Mouse (Mus musculus) lung, postnatal 0 days (tissue): ENCODE measurements at regions not wholly inside any gene's neighbourhood (a gene's known extent, or its start where the extent isn't known, plus 50 kb on each side); places are given as distances from the start of the nearest gene placed in this dataset.

Experiments
- ATAC-seq: fragments of 200-750 bp; cut with Nextera tagmentation; 2 replicates; pipeline ENCODE4 v1.8.0; 2017; ENCODE audit warnings: moderate library complexity
- DNase-seq: peaks from one replicate; pipeline ENCODE4 v3.0.0-alpha.2; 2016; ENCODE audit warnings: low spot score
- H3K27ac ChIP-seq: fragments of 300-500 bp; sonication (generic); 2 replicates; pipeline ENCODE4 v1.5.1; 2014; ENCODE audit warnings: antibody characterized with exemption, mild to moderate bottlenecking, low read length, mixed read lengths
- H3K27me3 ChIP-seq: fragments of 300-500 bp; sonication (generic); replicated peaks from 2 replicates; pipeline ENCODE4 v1.6.1; 2014; ENCODE audit warnings: low read length, mixed read lengths; ENCODE audit not compliant: insufficient read depth
- H3K36me3 ChIP-seq: fragments of 300-500 bp; sonication (generic); 2 replicates; pipeline ENCODE4 v1.6.1; 2014; ENCODE audit warnings: low read length, mixed read lengths; ENCODE audit not compliant: insufficient read depth
- H3K4me1 ChIP-seq: fragments of 300-500 bp; sonication (generic); 2 replicates; pipeline ENCODE4 v1.6.1; 2014; ENCODE audit warnings: antibody characterized with exemption, low read depth, low read length, mixed read lengths; ENCODE audit not compliant: insufficient read depth
- H3K4me2 ChIP-seq: fragments of 300-500 bp; sonication (generic); replicated peaks from 2 replicates; pipeline ENCODE4 v1.6.1; 2014; ENCODE audit warnings: low read depth, mild to moderate bottlenecking, low read length, moderate library complexity, mixed read lengths
- H3K4me3 ChIP-seq: fragments of 300-500 bp; sonication (generic); 2 replicates; pipeline ENCODE4 v1.5.1; 2014; ENCODE audit warnings: low read depth, low read length
- H3K9ac ChIP-seq: fragments of 300-500 bp; sonication (generic); replicated peaks from 2 replicates; pipeline ENCODE4 v1.6.1; 2014; ENCODE audit warnings: low read depth, mild to moderate bottlenecking
- H3K9me3 ChIP-seq: fragments of 300-500 bp; sonication (generic); 2 replicates; pipeline ENCODE4 v1.6.1; 2016; ENCODE audit warnings: low read length, mixed read lengths
- CTCF ChIP-seq: IDR thresholded peaks from 2 replicates; pipeline ENCODE4 v1.5.1; 2016; ENCODE audit warnings: antibody characterized with exemption, mild to moderate bottlenecking
- EP300 ChIP-seq: IDR thresholded peaks from 2 replicates; pipeline ENCODE4 v1.6.1; 2016; ENCODE audit warnings: antibody characterized with exemption, mild to moderate bottlenecking, control low read depth
- WGBS: fragments of 180-500 bp; shearing (Covaris S2); extraction: QIAGEN DNeasy Blood & Tissue Kit; methylation state at CpG from one replicate; pipeline ENCODE4 v1.1.7; 2014; 5-methylcytosine and 5-hydroxymethylcytosine counted together

- Histone ChIP-seq H3K27me3 (no peaks in the 10 kb centered on the region), H3K9me3 (no peaks in the 10 kb centered on the region), H3K36me3 (no peaks in the 10 kb centered on the region), H3K4me1 (no peaks in the 10 kb centered on the region), H3K9ac (no peak overlapping the region), H3K27ac (no peak overlapping the region), H3K4me3 (no peak overlapping the region), H3K4me2 (no peak overlapping the region)
- ATAC-seq = no peak
- DNase-seq = no peak
- TF ChIP-seq EP300 (no peak), CTCF (no peak)
- WGBS = 79% methylated on average over 2 of the region's 2 CpGs
Measured at GRCm38 (mm10) chr13:57303805-57304204, 408.0 kb upstream of the Trpc7 start.

- no peaks in the 10 kb centered on the region for H3K36me3 ChIP-seq
- TF ChIP-seq EP300 (no peak), CTCF (no peak)
- no peaks in the 10 kb centered on the region for H3K9me3 ChIP-seq
- ATAC-seq (no peak), DNase-seq (no peak)
- 68% methylated on average over 9 of the region's 9 CpGs for WGBS
- H3K27me3 ChIP-seq = no peaks in the 10 kb centered on the region
- H3K4me2 ChIP-seq = no peak overlapping the region
- H3K27ac ChIP-seq = no peak overlapping the region
- H3K9ac ChIP-seq = no peak overlapping the region
- no peaks in the 10 kb centered on the region for H3K4me1 ChIP-seq
- H3K4me3 ChIP-seq = no peak overlapping the region
Measured at GRCm38 (mm10) chr13:57291737-57292490, 396.1 kb upstream of the Trpc7 start.

- WGBS = 87% methylated on average over 2 of the region's 2 CpGs
- DNase-seq = no peak
- no peak for TF ChIP-seq CTCF
- Histone ChIP-seq H3K4me3 (no peak overlapping the region), H3K36me3 (no peaks in the 10 kb centered on the region), H3K9me3 (no peaks in the 10 kb centered on the region), H3K27me3 (no peaks in the 10 kb centered on the region), H3K4me2 (no peak overlapping the region), H3K27ac (no peak overlapping the region), H3K4me1 (no peaks in the 10 kb centered on the region), H3K9ac (no peak overlapping the region)
- ATAC-seq = no peak
Measured at GRCm38 (mm10) chr13:57286168-57286567, 390.4 kb upstream of the Trpc7 start.

GRCm38 (mm10) chr13:57282816-57283215 lies 387.0 kb upstream of the Trpc7 start:
- DNase-seq (no peak), ATAC-seq (no peak)
- H3K27me3 ChIP-seq = no peaks in the 10 kb centered on the region
- H3K4me3 ChIP-seq = no peak overlapping the region
- H3K4me1 ChIP-seq = no peaks in the 10 kb centered on the region
- WGBS = 23% methylated on average over 8 of the region's 8 CpGs
- no peak overlapping the region for H3K27ac ChIP-seq
- no peak overlapping the region for H3K9ac ChIP-seq
- H3K4me2 ChIP-seq = no peak overlapping the region
- no peaks in the 10 kb centered on the region for H3K36me3 ChIP-seq
- no peaks in the 10 kb centered on the region for H3K9me3 ChIP-seq
- TF ChIP-seq CTCF = no peak
- no peak for TF ChIP-seq EP300

- ATAC-seq (no peak), DNase-seq (no peak)
- H3K9me3 ChIP-seq = no peaks in the 10 kb centered on the region
- H3K4me3 ChIP-seq = no peak overlapping the region
- WGBS = 32% methylated on average over 24 of the region's 24 CpGs
- no peak overlapping the region for H3K27ac ChIP-seq
- H3K4me1 ChIP-seq = no peaks in the 10 kb centered on the region
- H3K9ac ChIP-seq = no peak overlapping the region
- no peak overlapping the region for H3K4me2 ChIP-seq
- H3K27me3 ChIP-seq = no peaks in the 10 kb centered on the region
- H3K36me3 ChIP-seq = no peaks in the 10 kb centered on the region
- TF ChIP-seq CTCF = no peak
- no peak for TF ChIP-seq EP300
Measured at GRCm38 (mm10) chr13:57281941-57282710, 386.3 kb upstream of the Trpc7 start.

GRCm38 (mm10) chr13:57281504-57281903 lies 385.7 kb upstream of the Trpc7 start:
- Histone ChIP-seq H3K27ac (no peak overlapping the region), H3K4me3 (no peak overlapping the region), H3K36me3 (no peaks in the 10 kb centered on the region), H3K4me1 (no peaks in the 10 kb centered on the region), H3K27me3 (no peaks in the 10 kb centered on the region), H3K4me2 (no peak overlapping the region), H3K9ac (no peak overlapping the region), H3K9me3 (no peaks in the 10 kb centered on the region)
- 29% methylated on average over 3 of the region's 3 CpGs for WGBS
- TF ChIP-seq EP300 (no peak), CTCF (peak; percentile 69)
- DNase-seq (peak; percentile 43), ATAC-seq (no peak)
